Mouse (Mus musculus): ENCODE measurements around the gene Cenpa.
"Not testable (repeated sequence)": the region's sequence is repeated elsewhere in the genome, so short reads cannot be mapped to it uniquely, and the experiment has no call there.

The Cenpa gene

DNA sequence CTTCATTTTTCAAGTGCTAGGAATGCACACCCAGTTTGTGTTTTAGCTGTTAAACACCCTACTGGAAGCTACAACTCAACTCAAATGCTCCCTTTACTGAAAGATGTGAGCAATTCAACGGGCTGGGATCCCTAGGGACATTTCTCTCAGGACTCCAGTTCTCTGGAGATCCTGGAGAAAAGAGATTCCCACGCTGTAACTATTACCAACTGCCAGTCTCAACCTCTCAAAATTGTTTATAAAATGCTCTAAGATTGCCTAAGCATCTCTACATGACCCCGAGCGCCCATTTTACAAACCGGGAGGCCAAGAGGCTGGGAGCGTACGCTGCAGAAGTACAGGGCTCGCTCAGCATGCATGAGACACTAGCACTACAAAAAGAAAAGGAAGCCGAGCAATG, 19.2 kb upstream of the Cenpa start:
- DNase-seq: no peak

DNA sequence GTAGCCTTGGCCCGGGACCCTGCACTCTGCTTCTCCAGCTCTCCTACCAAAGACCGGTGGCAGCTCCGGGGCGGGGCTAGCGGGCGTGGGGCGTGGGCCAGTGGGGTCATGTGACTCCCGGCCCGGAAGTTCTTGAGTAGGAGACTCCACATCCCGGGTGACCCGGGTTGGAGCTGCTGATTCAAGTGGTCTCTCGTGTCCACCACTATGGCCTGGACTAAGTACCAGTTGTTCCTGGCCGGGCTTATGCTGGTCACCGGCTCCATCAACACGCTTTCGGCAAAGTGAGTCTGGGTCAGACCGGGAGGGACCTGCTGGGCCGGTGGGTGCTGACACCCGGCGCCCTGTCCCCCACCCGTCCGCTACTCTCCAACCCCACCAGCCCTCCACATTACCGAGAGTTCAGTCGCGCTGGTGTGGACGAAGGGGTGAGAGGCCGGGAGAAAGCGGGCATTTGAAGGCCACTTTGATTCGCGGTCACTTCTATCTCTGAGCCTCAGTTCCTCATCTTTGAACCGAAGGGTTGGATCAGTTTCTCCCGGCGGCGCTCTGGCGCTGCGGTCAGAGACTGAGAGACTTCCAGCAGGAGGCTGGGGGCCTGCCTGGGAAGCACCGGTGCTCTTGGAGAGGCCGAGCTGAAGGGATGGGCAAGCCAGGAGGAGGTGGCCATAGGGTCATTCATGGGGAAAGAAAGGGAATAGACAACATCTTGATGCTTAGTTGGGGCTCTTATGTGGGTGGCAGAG, 18.6 kb upstream of the Cenpa start, which contains the start of gene Slc35f6:
TSS of gene Slc35f6 (plus strand) at position 119 of the 746 bp plus-strand sequence.
- DNase-seq: peak; percentile 93 to 96

DNA sequence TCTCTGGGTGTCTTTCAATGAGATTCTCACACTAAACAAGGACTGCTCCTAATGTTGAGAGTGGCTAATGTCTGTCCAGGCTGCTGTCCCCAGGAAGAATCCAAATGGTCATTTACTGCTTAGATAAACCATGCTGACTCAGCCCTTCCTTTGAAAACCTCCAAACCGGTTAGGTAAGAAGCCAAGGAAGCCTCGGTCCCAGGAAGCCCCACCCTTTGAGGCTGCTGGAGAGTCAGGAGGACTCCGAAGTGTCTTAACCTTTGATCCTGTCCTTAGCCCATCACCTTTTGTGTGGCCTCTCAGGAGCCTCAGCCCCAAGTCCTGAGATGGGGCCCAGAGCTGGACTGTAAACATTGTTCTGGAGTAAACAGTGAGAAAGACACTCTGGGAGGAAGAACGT, 17.0 kb upstream of the Cenpa start:
- DNase-seq: no peak

DNA sequence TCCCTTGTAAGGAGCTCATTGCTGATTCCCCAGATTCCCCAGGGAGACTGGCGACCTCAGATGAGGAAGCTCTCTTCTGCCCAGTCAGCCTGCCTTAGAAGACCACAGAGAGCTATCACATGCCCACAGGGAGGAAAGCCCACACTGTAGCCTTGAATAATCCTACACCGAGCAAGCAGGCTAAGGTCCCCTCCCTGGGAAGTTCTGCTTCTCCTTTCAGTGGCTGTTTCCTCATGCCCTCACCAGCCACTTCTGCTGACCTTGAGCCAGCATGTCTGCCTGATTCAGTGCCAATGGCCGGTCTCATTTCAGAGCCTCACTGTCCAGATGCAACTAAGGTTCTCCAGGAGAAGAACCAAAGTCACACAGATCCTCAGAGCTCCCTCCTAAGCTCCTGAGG, 15.8 kb upstream of the Cenpa start:
- DNase-seq: no peak

DNA sequence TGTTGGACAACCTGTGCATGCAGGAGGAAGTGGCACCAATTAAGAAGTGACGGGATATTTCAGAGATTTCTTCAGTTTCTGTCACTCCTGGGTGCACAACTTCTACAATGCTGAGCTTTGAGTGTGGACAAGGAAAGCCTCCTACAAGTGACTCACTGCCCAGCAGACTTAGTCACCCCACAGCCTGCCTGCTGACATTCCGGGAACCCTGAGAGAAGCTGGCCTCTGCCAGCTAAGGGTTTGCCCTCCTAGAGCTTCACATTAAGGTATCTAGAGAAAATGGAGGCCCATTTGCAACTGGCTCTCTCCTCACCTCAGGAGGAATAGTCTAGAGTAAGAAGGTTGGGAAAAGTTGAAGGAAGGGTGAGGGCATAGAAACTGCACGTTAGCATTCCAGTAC, 15.0 kb upstream of the Cenpa start:
- DNase-seq: no peak

DNA sequence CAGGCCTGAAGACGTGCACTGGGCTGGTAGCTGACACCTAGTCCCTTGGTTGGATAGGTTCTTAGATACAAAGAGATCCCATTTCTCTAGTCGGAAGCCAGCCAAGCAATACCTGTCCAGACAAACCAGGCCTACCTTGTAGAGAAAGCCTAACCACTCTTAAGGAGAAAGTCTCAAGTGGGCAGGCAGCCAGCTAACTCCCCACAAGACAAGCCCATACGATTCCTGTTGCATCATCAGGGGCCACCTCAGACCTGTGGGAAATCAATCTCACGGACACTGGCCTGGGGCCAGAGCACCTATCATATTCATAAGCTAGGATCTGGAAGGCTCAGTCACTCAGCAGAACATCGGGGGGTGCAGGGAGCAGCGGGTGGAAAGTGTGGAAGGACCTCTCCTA, 13.3 kb upstream of the Cenpa start:
- no peak for DNase-seq

DNA sequence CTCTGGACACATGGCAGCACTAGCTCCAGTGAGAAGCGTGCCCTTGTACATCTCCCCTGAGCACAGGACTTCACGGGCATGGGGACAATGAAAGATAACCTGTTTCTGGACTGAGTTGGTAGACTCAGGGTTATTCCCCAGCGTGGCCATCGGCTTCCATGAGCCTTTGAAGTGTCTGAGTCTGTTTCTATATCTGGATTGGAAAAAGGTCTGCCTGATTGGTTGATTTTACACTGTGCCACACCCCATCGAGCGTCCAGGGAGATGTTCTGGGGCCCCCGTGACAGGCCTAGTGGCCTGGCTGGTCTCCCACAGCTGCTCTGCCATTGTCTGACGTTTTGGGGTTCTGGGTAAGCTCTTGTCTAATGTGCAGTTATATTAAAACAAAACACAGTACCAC, 11.5 kb upstream of the Cenpa start:
- no peak for DNase-seq

DNA sequence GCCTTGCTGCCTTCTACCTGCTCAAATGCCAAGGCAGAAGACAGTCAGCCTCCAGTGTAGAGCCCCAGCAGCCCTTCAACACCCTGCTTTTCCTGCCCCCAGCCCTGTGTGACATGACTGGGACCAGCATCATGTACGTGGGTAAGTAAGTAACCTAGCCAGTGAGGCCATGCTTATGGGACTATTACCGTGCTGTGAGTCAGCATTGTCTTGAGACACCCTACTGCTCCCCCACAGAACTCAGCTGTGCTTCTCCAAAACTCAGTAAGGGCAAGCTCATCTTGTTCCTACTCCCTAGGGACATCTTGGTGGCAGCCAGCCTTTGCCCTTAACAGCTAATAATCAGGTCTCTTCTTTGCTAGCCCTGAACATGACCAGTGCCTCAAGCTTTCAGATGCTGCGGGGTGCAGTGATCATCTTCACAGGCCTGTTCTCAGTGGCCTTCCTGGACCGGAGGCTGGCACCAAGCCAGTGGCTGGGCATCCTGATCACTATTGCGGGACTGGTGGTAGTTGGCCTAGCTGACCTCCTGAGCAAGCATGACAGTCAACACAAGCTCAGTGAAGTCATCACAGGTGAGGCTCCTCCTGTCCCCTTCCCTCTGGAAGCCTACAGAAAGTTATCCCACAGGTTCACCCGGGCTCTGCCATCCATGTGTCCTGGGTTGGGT, 10.9 kb upstream of the Cenpa start:
- no peak for DNase-seq

DNA sequence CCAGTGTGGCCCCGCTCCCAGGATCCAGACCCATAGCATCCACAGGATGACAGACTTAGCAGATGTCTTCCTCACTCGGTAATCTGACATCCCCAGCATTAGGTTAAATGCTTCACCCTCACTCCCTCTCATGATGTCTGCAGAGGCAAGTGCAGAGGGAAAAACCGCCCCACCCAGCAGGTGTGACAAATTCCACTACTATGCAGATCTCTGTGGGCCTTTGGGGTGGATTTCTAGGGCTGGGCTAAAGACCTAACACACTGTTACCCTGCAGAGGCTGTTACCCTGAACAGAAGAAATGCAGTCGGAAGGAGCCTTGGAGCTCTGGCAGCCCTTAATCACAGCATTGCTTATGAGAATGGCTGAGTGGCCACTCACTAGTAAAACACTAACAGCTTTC, 7.5 kb upstream of the Cenpa start:
- no peak for DNase-seq

DNA sequence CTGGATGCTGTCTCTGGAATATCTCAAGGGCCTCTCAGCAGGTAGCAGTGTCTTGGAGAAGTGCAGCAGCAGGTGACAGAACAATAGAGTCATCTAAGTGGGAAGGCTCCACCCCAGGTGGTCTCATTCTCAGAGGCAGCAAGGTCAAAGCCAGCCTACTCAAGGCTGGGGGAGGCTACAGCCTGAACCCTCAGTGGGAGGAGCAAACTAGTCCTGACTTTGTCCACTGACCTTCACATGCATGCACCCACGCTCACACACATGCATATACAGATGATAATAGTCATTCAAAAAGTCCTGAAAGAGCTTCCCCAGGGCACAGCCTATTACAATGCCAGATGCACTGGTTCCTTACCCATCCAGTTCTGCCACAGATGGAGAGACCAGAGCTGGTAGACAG, 6.3 kb upstream of the Cenpa start:
- DNase-seq: no peak

DNA sequence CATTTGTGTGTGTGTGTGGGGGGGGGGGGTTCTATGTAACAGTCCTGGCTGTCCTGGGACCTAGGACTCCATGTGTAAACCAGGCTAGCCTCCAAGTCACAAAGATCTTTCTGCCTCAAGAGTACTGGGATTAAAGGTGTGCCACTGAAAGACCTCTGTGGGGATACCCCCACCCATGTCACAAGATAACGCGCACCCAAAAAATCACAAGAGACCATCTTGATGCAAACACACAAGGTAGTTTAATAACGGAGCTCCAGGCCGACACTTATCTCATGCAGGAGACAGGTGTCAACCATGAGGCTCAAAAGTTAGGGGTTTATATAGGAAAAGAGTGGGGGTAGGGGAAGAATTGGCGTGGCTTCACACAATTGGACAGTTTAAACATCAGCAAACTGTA, 5.8 kb upstream of the Cenpa start:
- DNase-seq: no peak

DNA sequence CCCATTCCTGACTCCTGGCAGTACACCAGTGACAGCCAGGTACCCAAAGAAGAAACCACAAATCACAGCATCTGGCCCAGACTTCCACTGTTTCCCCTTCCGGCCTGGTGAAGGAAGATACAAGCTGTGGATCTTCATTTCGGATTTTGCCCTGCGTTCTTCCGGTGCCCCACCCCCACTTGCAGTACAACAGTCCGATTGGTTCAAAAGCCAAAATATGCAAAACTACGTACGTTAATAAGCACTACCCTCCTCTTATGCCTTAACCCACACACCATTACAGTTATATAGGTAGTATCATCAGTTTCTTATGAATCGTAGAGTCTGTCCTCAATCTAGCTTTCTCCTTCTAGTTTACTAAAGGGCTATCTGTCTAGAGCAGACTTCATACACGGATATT, 1.2 kb upstream of the Cenpa start:
- no peak for DNase-seq

DNA sequence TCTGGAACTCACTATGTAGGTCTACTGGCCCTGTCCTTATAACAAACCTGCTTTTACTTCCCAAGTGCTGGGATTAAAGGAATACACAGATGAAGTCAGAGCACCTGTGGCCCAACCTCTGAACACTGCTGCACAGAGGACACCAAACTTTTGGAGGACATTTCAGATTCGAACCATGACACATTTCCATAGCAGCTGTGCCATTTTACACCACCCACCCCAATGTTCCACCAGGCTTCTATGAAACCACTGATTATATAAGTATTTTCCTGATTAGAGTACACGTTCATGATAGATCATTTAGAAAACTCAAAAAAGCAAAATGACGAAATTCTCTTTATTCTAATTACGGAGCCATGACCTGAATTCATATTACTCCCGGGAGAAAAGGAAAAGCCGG, 609 bp upstream of the Cenpa start:
- DNase-seq: no peak

DNA sequence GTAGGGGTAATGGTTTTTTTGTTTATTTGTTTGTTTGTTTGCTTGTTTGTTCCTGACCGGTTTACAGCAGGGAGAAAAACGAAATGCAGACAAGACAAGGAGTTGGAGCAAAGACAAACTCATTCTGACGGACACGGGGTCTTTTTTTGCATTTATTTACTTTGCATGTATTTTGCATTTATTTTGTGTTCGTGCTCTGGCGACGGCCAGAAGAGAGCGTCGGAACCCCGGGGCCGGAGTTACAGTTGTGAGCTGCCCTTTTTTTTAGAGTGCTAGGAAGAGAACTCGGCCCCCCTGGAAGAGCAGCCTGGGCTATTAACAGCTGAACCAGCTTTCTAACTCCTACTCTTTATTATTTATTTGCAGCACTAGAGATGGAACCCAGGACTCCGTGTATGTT, 638 bp downstream of the Cenpa start:
- DNase-seq: no peak

DNA sequence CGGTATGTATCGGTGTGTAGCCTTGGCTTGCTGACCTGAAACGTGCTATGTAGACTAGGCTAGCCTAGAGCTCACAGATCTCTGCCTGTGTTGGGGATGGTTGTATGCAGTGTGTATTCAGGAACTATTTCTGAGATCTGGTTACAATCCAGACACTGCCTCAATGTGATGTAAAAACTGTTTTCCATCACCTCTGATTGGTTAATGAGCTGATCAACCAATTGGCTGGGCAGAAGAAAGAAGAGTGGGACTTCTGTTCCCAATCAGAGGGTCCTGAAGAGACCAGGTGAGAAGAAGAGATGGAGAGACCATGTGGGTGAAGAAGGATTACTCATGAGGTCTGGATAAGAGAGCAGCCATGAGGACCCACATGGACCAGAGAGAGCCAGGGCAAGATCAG, 1.1 kb downstream of the Cenpa start:
- DNase-seq: no peak

DNA sequence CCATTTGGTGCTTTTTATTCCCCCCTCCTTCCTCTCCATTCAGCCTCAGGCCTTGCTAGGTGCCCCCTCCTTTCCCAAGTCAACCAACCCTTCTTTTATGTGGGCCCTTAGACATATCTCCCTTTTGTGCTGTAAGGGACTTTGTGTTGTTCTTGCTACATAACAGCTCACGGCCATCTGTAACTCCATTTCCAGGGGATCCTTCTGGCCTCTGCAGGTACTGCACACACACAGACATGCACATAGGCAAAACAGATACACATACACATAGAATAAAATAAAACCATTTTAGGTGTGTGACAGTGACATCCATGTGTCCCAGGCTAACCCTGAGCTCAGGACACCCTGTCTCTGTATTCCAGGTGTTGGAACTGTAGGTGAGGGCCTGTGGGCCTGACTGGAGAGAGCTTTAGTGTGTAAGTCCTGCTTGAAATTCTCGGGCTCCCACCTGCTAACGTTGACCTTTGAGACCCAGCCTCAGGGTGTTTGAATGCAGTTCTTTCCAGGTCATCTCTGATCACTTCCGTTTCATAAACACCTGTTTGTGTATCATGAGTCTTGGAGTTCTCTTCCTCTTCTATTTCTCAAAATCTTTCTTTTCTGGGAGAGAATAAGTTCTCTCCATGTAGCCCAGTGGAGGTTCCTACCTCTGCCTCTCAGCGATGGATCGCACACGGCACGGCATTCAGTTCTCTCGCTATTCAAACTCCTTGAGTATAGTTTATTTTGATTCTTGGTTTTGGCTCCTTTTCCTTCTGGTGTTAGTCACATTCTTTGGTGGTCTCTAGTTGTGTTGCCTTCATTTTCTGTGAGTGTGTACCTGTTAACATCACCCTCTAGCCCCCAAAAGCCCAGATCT, 2.3 kb downstream of the Cenpa start:
- no peak for DNase-seq

DNA sequence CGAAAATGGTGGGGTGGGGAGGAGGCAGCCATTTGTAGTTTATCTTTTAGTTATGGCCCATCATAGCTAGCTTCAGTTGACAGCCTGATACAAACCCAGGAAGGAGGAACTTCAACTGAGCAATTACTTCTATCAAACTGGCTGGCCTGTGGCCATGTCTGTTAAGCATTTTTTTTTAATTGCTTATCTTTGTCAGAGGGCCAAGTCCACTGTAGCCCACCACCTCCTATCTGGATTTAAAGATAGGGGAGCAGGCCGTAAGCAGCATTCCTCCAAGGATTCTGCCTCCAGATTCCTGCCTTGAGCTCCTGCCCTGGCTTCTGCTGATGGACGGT, 2.9 kb downstream of the Cenpa start:
- no peak for DNase-seq

DNA sequence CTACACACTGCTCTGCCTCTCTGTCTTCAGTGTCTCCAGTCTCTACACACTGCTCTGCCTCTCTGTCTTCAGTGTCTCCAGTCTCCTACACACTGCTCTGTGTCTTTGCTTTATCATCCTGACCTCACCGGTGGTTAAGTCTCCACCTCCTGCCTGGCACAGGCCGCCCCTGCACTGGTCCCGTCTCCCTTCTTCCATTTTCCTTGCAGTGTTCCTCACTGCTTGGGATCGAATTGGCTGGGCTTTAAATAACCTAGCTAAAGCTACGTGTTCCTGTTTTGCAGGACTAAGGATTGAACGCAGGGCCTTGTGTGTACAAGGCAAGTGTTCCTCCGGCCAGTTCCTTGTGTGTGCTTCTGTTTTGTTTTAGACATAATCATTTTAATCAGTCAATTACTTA, 3.5 kb downstream of the Cenpa start:
- DNase-seq: no peak

DNA sequence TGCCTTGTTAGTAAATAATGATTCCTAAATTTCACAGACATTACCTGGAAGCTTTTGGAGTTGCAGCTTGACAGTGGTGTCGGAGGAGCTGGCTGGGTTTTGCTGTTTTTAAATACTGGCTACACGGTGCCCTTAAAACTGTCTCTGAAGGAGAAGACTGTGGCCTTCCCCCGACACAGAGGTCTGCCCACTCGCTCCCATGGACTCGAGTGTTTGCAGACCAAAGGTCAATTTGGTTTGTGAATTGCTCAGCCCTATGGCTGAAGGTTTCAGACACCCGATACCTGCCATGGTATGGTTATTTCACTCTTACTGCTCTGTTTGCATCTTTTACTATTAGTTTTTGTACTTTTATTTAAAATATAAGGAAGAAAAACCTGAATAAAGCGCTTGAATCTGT, 7.4 kb downstream of the Cenpa start:
- DNase-seq: no peak

DNA sequence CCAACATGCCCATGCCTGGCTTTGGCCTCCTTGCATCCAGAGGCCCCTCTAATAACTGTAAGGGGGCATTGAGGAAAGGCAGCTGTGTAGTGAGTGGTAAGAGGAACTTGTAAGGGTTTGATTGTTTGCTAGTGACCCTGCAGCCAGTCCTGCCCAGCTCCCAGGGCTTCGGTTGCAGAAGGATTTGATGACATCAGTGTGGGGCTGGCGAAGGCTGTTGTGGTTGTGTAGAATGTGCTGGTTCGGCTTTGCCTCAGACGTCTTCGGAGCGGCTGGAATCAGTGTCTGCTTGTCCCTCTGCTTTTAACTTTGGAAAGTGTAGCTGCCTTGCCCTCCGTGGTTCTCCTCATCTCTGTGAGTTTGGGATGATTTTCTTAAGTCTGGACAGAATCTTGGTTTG, 10.2 kb downstream of the Cenpa start:
- DNase-seq: no peak

DNA sequence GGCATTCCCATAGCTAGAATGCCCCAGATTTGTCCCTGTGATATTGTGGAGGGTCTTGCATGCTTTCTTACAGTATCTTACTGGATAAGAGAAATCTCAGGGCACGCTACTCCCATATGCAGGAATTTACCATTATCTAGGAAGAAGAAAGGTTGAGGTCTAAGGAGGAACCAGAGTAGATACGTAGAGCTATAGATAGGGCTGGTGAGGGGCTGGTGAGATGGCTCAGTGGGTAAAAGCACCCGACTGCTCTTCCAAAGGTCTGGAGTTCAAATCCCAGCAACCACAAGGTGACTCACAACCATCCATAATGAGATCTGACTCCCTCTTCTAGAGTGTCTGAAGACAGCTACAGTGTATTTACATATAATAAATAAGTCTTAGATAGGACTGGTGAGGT, 11.5 kb downstream of the Cenpa start:
- not testable (repeated sequence) for DNase-seq

DNA sequence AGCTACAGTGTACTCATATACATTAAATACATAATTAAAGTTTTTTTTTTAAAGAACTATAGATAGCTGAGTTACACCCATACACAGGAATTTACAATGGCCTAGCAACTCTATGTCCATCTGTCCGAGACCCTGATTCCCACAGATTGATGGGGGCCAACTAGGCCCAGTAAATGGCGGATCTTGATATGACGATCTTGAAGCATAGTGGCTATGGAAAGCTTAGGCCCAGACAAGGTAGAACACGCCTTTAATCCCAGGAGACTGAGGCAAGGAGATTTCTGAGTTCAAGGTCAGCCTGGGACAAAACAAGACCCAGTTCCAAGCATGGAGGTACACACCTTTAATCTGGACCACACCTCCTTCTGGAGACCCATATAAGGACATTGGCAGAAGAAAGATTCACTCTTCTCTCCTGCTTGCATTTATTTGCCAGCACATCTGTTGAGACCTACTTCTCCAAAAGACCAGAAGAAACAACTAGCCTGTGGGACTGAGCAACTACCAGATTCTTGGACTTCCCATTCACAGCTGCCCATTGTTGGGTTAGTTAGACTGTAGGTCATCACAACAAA, 12.2 kb downstream of the Cenpa start:
- no peak for DNase-seq

DNA sequence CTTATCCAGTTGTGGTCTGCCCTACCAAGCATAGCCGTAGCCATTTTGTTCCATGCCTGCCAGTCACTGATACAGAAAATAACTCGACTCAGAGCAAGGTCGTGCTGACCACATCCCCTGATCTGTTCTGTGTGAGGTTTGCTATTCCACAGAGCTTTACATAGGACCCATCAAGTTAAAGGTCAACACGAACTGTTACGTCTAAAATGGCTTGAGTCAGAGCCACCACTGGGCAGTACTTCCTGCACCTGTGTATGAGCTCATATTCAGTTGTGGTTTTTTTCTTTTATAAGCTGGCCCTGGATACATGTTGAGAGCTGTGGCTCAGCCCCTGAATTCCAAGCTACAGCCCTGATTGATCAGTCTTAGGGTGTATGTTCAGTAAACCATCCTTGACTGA, 13.0 kb downstream of the Cenpa start:
- no peak for DNase-seq

DNA sequence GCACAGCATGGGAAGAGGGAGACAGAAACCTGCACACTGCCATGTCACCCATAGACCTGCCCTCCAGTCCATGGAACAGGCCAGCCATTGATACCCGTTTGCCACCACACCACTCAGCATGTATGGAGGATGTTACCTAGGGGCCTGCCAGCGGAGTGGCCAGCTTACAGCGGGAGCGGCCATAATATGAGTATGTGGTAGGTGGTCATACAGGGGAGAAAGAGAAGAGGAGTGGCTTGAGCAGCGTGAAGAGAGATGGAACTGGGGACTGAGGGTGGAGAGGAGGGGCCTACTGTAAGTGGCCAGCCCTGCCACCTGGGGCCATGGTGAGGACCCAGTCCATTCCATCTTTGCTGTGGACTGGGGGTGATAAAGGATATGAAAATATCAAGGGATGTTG, 15.4 kb downstream of the Cenpa start:
- DNase-seq: no peak
